Mouse (Mus musculus) CD8-positive naive resting alpha-beta T cell, adult 57 days (primary cell): ENCODE measurements around the gene Rrp1b. TPM values are rescaled to one million over a fixed set of nuclear protein-coding genes. Genes with fewer than 3 reads are reported as not detected.

Source experiments
- total RNA-seq: library from RNA; stranded (reverse); gene quantifications from one replicate; pipeline ENCODE4 v1.2.4, GENCODE M21; 2023

Gene Rrp1b
- total RNA-seq, result 71.6 TPM

GRCm38 (mm10) chr17:32035609-32036508, at the start of gene Rrp1b, which contains the start of gene Hsf2bp:
TSS of gene Rrp1b (plus strand) at chr17:32036100.
TSS of gene Hsf2bp (minus strand) at chr17:32036349.

Other genes with a start within 250 kb of the Rrp1b start
- gene Sik1, start 180.3 kb upstream of the Rrp1b start, total RNA-seq, result 435 TPM
- gene Hsf2bp, start 249 bp downstream of the Rrp1b start, total RNA-seq, result not detected
- gene Notch3, start 130.8 kb downstream of the Rrp1b start, total RNA-seq, result 0.18 TPM
- gene Ephx3, start 153.4 kb downstream of the Rrp1b start, total RNA-seq, result 3.6 TPM
- gene Brd4, start 248.6 kb downstream of the Rrp1b start, total RNA-seq, result 275 TPM